Mouse (Mus musculus) E14TG2a.4 (cell line): ENCODE measurements around the gene Ube2d3.

Source experiments
- CTCF ChIP-seq: conservative IDR thresholded peaks from 2 replicates; pipeline ENCODE4 v1.5.1; 2014; ENCODE audit warnings: low read length
- NANOG ChIP-seq: IDR thresholded peaks from 2 replicates; pipeline ENCODE4 v1.6.1; 2014; ENCODE audit warnings: borderline replicate concordance, low read length, mixed read lengths
- POU5F1 ChIP-seq: IDR thresholded peaks from 2 replicates; pipeline ENCODE4 v1.6.1; 2014; ENCODE audit warnings: low read length, borderline replicate concordance

GRCm38 (mm10) chr3:135444930-135445329 lies 7.0 kb downstream of the Ube2d3 start:
- no peak for TF ChIP-seq CTCF
- TF ChIP-seq POU5F1 = no peak
- TF ChIP-seq NANOG = no peak
